Mouse (Mus musculus): ENCODE results near the gene Atxn1. TPM values are rescaled to one million over a fixed set of nuclear protein-coding genes. Genes with fewer than 3 reads are reported as not detected.

The Atxn1 gene
- total and polyA plus RNA-seq, 3 experiments = 0.39 to 1.1 TPM; not detected in 1

DNA sequence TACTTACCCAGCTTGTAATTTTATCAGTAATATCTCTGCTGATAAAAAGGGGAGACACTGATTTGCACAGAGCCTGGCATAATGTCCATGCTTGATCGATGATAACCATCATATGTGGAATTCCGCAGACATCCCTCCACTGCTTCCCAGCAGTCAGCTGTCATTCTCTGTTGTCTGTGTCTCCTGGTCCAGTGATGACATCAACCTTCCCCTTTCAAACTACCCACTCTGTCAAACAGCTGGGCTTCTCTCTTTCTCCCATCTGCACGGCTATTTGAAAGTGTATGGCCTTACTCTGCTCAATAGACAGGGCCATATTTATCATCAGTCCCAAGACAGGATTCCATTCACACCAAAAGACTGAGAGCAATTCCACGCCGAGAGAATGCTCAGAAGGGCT lies 387.4 kb downstream of the Atxn1 start:
- H3K27ac ChIP-seq (ENCODE audit: control insufficient read depth, low read depth, low read length) = no peak overlapping the region
- DNase-seq (ENCODE audit: low read depth, low spot score) = no peak
- H3K9ac ChIP-seq (ENCODE audit: control insufficient read depth, low read depth, low read length, poor library complexity, severe bottlenecking) = no peak overlapping the region
- H3K27me3 ChIP-seq (ENCODE audit: control insufficient read depth in 1 of 2, insufficient read depth in 2 of 2, low read length in 2 of 2) = no peaks in the 10 kb centered on the region
- H3K4me1 ChIP-seq (ENCODE audit: control insufficient read depth in 1 of 2, insufficient read depth in 2 of 2, low read length in 2 of 2) = peaks cover 0 to 3% of the 10 kb centered on the region in 2 experiments; a peak in 1 of 4 replicates
- peaks cover 0 to 1% of the 10 kb centered on the region in 2 experiments; a peak in 2 of 4 replicates for H3K36me3 ChIP-seq (ENCODE audit: control insufficient read depth in 1 of 2, insufficient read depth in 2 of 2, low read length in 2 of 2)
- H3K9me3 ChIP-seq (replicated peaks; ENCODE audit: insufficient read depth, low read length) = no peaks in the 10 kb centered on the region
- no peaks in the 10 kb centered on the region for H3K79me2 ChIP-seq (ENCODE audit: control insufficient read depth, insufficient read depth, low read length, poor library complexity)
- no peak overlapping the region for H3K4me3 ChIP-seq (ENCODE audit: control insufficient read depth in 1 of 2, insufficient read depth in 1 of 2, low read depth in 2 of 2, low read length in 2 of 2)
- TF ChIP-seq POLR2AphosphoS2 (IDR thresholded peaks at IDR 0.05; ENCODE audit: low read length) (no peak), ZMIZ1 (IDR thresholded peaks at IDR 0.05; ENCODE audit: low read depth, low read length) (no peak), CHD2 (IDR thresholded peaks at IDR 0.05; ENCODE audit: low read length) (no peak), MYB (IDR thresholded peaks at IDR 0.05; ENCODE audit: low read depth, low read length) (no peak), POLR2AphosphoS5 (IDR thresholded peaks at IDR 0.05; ENCODE audit: borderline replicate concordance, low read depth, low read length) (no peak), USF2 (IDR thresholded peaks at IDR 0.05; ENCODE audit: borderline replicate concordance in 1 of 2, insufficient read depth in 1 of 2, low read depth in 1 of 2, low read length in 2 of 2) (no peak), MAX (IDR thresholded peaks at IDR 0.05; ENCODE audit: low read length) (no peak), MYC (IDR thresholded peaks at IDR 0.05; ENCODE audit: low read depth, low read length) (no peak), TBP (IDR thresholded peaks at IDR 0.05; ENCODE audit: low read depth, low read length) (no peak), MAFK (IDR thresholded peaks at IDR 0.05; ENCODE audit: borderline replicate concordance, low read depth, low read length) (no peak), RAD21 (IDR thresholded peaks at IDR 0.05; ENCODE audit: low read depth, low read length) (no peak), NELFE (IDR thresholded peaks at IDR 0.05; ENCODE audit: low read depth, low read length) (no peak), SIN3A (IDR thresholded peaks at IDR 0.05; ENCODE audit: low read length) (no peak)

DNA sequence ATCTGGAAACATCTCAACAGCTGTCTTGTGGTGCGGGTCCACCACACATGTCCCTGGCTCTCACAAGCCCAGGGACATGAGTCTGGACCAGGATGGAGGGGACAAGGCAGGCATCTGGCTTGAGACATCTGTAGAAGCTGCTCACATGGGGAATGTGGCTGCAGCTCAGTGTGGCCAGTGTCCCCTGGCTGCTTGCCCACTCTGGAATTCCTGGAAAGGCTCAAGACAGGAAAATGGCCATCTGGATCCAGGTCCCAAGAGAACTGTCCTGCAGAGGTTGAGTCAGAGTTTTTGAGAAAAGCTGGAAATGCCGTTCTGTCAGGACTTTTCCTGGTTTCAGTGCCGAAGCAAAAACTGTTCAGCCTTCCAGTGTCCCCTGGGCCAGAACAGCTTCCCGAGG lies 388.6 kb downstream of the Atxn1 start:
- Histone ChIP-seq H3K36me3 (ENCODE audit: control insufficient read depth in 1 of 2, insufficient read depth in 2 of 2, low read length in 2 of 2) (peaks cover 0 to 3% of the 10 kb centered on the region in 2 experiments; a peak in 2 of 4 replicates), H3K27me3 (ENCODE audit: control insufficient read depth in 1 of 2, insufficient read depth in 2 of 2, low read length in 2 of 2) (no peaks in the 10 kb centered on the region), H3K9ac (ENCODE audit: control insufficient read depth, low read depth, low read length, poor library complexity, severe bottlenecking) (no peak overlapping the region), H3K4me3 (ENCODE audit: control insufficient read depth in 1 of 2, insufficient read depth in 1 of 2, low read depth in 2 of 2, low read length in 2 of 2) (no peak overlapping the region), H3K27ac (ENCODE audit: control insufficient read depth, low read depth, low read length) (no peak overlapping the region), H3K9me3 (replicated peaks; ENCODE audit: insufficient read depth, low read length) (no peaks in the 10 kb centered on the region), H3K79me2 (ENCODE audit: control insufficient read depth, insufficient read depth, low read length, poor library complexity) (no peaks in the 10 kb centered on the region), H3K4me1 (ENCODE audit: control insufficient read depth in 1 of 2, insufficient read depth in 2 of 2, low read length in 2 of 2) (peaks cover 0 to 3% of the 10 kb centered on the region in 2 experiments; a peak in 1 of 4 replicates)
- TF ChIP-seq MAFK (IDR thresholded peaks at IDR 0.05; ENCODE audit: borderline replicate concordance, low read depth, low read length) = no peak
- no peak for TF ChIP-seq MYB (IDR thresholded peaks at IDR 0.05; ENCODE audit: low read depth, low read length)
- no peak for TF ChIP-seq KAT2A (conservative IDR thresholded peaks at IDR 0.05; ENCODE audit: low read depth, low read length)
- no peak for TF ChIP-seq EP300 (IDR thresholded peaks at IDR 0.05; ENCODE audit: low read depth in 1 of 2, low read length in 2 of 2)
- TF ChIP-seq CHD1 (IDR thresholded peaks at IDR 0.05; ENCODE audit: low read depth, low read length) = no peak
- no peak for TF ChIP-seq MYC (IDR thresholded peaks at IDR 0.05; ENCODE audit: low read depth, low read length)
- no peak for TF ChIP-seq MXI1 (IDR thresholded peaks at IDR 0.05; ENCODE audit: low read depth, low read length)
- TF ChIP-seq GATA1 (IDR thresholded peaks at IDR 0.05; ENCODE audit: low read depth, low read length) = no peak
- no peak for TF ChIP-seq CTCF (IDR thresholded peaks at IDR 0.05 in 2 of 3, conservative IDR thresholded peaks at IDR 0.05 in 1 of 3; ENCODE audit: control insufficient read depth in 1 of 3, insufficient read depth in 1 of 3, low read depth in 2 of 3, low read length in 3 of 3, poor library complexity in 1 of 3, severe bottlenecking in 1 of 3)
- no peak for TF ChIP-seq NELFE (IDR thresholded peaks at IDR 0.05; ENCODE audit: low read depth, low read length)
- no peak for TF ChIP-seq JUND (IDR thresholded peaks at IDR 0.05; ENCODE audit: low read depth, low read length)
- no peak for TF ChIP-seq ZC3H11A (IDR thresholded peaks at IDR 0.05; ENCODE audit: low read depth, low read length)
- no peak for TF ChIP-seq CHD2 (IDR thresholded peaks at IDR 0.05; ENCODE audit: low read length)
- TF ChIP-seq USF1 (IDR thresholded peaks at IDR 0.05; ENCODE audit: low read depth, low read length) = no peak
- TF ChIP-seq E2F4 (IDR thresholded peaks at IDR 0.05; ENCODE audit: borderline replicate concordance, low read depth, low read length) = no peak
- TF ChIP-seq GABPA (IDR thresholded peaks at IDR 0.05; ENCODE audit: low read depth, low read length) = no peak
- TF ChIP-seq MEF2A (IDR thresholded peaks at IDR 0.05; ENCODE audit: extremely low read depth, insufficient replicate concordance, low read depth, low read length, poor library complexity, severe bottlenecking) = no peak
- TF ChIP-seq ZKSCAN1 (IDR thresholded peaks at IDR 0.05; ENCODE audit: low read depth, low read length) = no peak
- no peak for DNase-seq (ENCODE audit: low read depth, low spot score)
